Mouse (Mus musculus): Measurements from ENCODE around the gene Unc13a. TPM values are rescaled to one million over a fixed set of nuclear protein-coding genes. Genes with fewer than 3 reads are reported as not detected.

The Unc13a gene
- polyA plus RNA-seq, 1 experiment from 2014 or later = 0.68 TPM

DNA sequence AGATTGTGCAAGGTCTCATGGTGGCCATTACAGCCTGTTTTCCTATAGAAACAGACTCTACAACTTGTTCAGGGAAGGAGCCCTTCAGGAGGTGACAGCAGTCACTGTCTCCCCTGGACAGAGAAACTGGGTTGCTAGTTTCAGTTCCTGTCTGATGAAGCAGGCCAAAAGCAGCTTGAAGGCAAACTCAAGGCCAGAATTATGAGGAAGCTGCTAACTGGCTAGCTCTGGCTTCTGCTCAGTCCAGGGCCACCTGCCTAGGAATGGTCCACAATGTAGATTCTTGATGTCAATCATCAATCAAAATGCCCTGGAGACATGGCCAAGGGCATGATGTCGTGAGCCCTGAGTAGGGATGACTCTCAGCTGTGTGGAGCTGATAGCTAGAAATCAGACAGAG is 46.5 kb downstream of the Unc13a start:
- H3K36me3 ChIP-seq (ENCODE audit: control insufficient read depth, insufficient read depth, low read length) = peaks cover 36% of the 10 kb centered on the region

DNA sequence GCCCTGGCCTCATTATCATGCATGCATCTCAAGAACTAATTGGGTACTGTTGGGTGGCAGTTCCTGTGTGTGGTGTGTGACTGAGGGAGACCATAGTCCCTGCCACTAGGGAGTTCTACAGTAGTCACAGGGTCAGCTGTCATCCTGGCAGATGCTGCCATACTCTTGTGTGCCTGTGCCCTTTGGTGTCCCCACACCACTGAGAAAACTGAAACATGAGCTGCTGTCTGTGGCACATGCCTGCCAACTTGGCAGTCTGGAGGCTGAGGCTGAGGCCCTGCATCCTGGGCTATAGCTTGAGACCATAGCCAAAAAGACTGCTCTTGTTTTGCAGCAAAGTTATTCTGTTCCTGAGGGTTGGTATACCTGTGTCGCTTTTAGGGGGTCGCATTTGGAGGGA is 51.8 kb downstream of the Unc13a start:
- no peak overlapping the region for H3K4me2 ChIP-seq (ENCODE audit: low read depth, low read length)
- no peaks in the 10 kb centered on the region for H3K4me1 ChIP-seq (replicated peaks; ENCODE audit: control insufficient read depth, insufficient read depth, low read length)
- no peaks in the 10 kb centered on the region for H3K27me3 ChIP-seq (ENCODE audit: control insufficient read depth, insufficient read depth, low read depth, low read length)
- 97% methylated on average over 2 of the region's 2 CpGs for WGBS
- no peak overlapping the region for H3K4me3 ChIP-seq (ENCODE audit: low read length)
- no peak for ATAC-seq (ENCODE audit: low read depth)
- peaks cover 64% of the 10 kb centered on the region for H3K36me3 ChIP-seq (ENCODE audit: control insufficient read depth, insufficient read depth, low read length)
- no peak overlapping the region for H3K9ac ChIP-seq (ENCODE audit: low read length)
- peaks cover 9% of the 10 kb centered on the region for H3K9me3 ChIP-seq (ENCODE audit: control insufficient read depth, low read length)
- no peak overlapping the region for H3K27ac ChIP-seq (ENCODE audit: low read length)

More for the DNA sequence above, 46.5 kb downstream of the Unc13a start:
- Histone ChIP-seq H3K27ac (ENCODE audit: low read length) (no peak overlapping the region), H3K9ac (ENCODE audit: low read length) (no peak overlapping the region), H3K4me1 (replicated peaks; ENCODE audit: control insufficient read depth, insufficient read depth, low read length) (peaks cover 23% of the 10 kb centered on the region), H3K9me3 (ENCODE audit: control insufficient read depth, low read length) (peaks cover 9% of the 10 kb centered on the region), H3K4me2 (ENCODE audit: low read depth, low read length) (no peak overlapping the region), H3K27me3 (ENCODE audit: control insufficient read depth, insufficient read depth, low read depth, low read length) (peaks cover under 1% of the 10 kb centered on the region; the same call in 1 of the 2 replicates), H3K4me3 (ENCODE audit: low read length) (no peak overlapping the region)
- WGBS = 85% methylated on average over 1 of the region's 1 CpGs
- no peak for ATAC-seq (ENCODE audit: low read depth)

DNA sequence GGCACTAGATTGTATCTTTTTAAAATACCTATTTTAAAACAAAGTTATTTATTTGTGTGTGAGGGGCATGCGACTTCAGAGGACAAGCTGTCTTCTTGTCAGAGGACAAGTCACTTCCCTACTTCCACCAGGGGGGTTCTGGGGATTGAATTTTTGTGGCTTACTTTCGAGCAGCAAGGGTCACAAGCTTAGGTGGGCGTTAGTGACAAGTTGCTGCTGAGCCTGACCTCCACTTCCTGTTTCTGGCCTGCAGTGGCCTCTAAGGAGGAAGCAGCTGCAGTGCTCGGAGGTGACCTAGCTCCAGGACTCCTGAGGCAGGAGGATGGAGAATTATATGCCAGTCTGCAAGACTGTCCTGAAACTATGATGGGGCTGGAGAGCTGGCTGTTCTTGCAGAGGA is 58.1 kb downstream of the Unc13a start:
- no peak for ATAC-seq (ENCODE audit: low read depth)
- Histone ChIP-seq H3K27me3 (ENCODE audit: control insufficient read depth, insufficient read depth, low read depth, low read length) (no peaks in the 10 kb centered on the region), H3K9ac (ENCODE audit: low read length) (no peak overlapping the region), H3K36me3 (ENCODE audit: control insufficient read depth, insufficient read depth, low read length) (peaks cover 22% of the 10 kb centered on the region), H3K9me3 (ENCODE audit: control insufficient read depth, low read length) (no peaks in the 10 kb centered on the region), H3K27ac (ENCODE audit: low read length) (no peak overlapping the region), H3K4me3 (ENCODE audit: low read length) (no peak overlapping the region), H3K4me2 (ENCODE audit: low read depth, low read length) (no peak overlapping the region), H3K4me1 (replicated peaks; ENCODE audit: control insufficient read depth, insufficient read depth, low read length) (peaks cover 12% of the 10 kb centered on the region)
- 35% methylated on average over 4 of the region's 4 CpGs for WGBS

DNA sequence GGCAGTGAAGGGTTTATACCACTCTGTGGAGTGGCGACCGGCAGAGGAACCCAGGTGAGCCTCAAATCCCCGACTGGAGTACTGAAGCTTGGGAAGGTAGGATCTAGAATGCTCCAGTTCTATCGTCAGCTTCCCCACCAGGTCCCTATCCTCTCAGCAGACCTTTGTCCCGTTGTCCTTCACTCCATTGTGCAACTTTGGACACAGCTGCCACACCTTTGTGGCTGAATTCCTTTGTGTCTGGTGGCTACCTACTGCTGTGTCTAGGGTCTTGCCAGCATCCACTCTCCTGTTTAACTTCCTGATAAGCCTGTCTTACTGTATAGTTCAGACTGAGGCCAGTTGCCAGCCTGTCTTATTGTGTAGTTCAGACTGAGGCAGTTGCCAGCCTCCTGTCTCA is 59.4 kb downstream of the Unc13a start:
- peaks cover 10% of the 10 kb centered on the region; the same call in 1 of the 2 replicates for H3K36me3 ChIP-seq (ENCODE audit: control insufficient read depth, insufficient read depth, low read length)
- no peak overlapping the region for H3K27ac ChIP-seq (ENCODE audit: low read length)
- WGBS = 25% methylated on average over 5 of the region's 5 CpGs
- H3K27me3 ChIP-seq (ENCODE audit: control insufficient read depth, insufficient read depth, low read depth, low read length) = no peaks in the 10 kb centered on the region
- no peak for ATAC-seq (ENCODE audit: low read depth)
- peak overlapping the region; percentile 65 for H3K4me2 ChIP-seq (ENCODE audit: low read depth, low read length)
- peak overlapping the region; percentile 88 for H3K9ac ChIP-seq (ENCODE audit: low read length)
- peaks cover 12% of the 10 kb centered on the region for H3K4me1 ChIP-seq (replicated peaks; ENCODE audit: control insufficient read depth, insufficient read depth, low read length)
- peak overlapping the region; percentile 85 for H3K4me3 ChIP-seq (ENCODE audit: low read length)
- no peaks in the 10 kb centered on the region for H3K9me3 ChIP-seq (ENCODE audit: control insufficient read depth, low read length)

DNA sequence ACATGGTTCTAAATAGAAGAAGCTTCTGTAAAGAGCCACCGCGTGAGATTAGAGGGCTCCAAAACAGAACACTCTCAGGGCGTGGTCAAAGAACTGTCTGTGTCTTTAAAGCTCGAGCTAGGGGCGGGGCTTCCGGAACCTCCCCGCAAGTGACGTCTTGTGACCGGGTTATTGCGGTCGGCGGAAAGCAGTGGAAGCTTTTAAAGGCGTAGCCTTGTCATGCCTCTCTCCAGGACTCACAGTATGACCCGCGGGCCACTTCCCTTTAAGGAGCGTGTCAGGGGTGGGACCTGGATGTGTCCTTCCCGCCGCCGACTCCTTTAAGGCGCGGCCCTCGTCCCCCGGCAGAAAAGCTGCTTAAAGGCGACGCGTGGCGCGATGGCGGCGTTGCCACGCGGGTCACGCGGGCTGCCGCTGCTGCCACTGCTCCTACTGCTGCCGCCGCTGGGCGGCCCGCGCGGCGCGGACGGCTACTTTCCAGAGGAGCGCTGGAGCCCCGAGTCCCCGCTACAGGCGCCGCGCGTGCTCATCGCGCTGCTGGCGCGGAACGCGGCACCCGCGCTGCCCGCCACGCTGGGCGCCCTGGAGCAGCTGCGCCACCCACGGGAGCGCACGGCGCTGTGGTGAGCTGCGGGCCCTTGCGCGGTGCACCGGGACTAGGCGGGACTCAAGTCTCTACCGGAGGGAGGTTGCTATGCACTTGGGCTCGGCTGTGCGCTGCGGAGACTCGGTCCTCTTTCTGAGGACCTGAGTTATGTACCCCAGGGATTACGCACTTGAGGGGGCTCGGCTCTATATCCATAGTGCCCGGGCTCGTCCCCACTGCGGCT is 60.5 kb downstream of the Unc13a start, which contains the start of gene Colgalt1:
Colgalt1 (plus strand) TSS at position 177 of the 830 bp plus-strand sequence.
- no peaks in the 10 kb centered on the region for H3K9me3 ChIP-seq (ENCODE audit: control insufficient read depth, low read length)
- peaks cover 12% of the 10 kb centered on the region for H3K4me1 ChIP-seq (replicated peaks; ENCODE audit: control insufficient read depth, insufficient read depth, low read length)
- H3K9ac ChIP-seq (ENCODE audit: low read length) = peak within 1 kb of the TSS; percentile 88
- no peaks in the 10 kb centered on the region for H3K27me3 ChIP-seq (ENCODE audit: control insufficient read depth, insufficient read depth, low read depth, low read length)
- peak within 1 kb of the TSS; percentile 65 for H3K4me2 ChIP-seq (ENCODE audit: low read depth, low read length)
- ATAC-seq (ENCODE audit: low read depth) = peak; percentile 99
- under 1% methylated on average over 81 of the region's 82 CpGs for WGBS
- H3K4me3 ChIP-seq (ENCODE audit: low read length) = peak within 1 kb of the TSS; percentile 85
- peak within 1 kb of the TSS; percentile 84 for H3K27ac ChIP-seq (ENCODE audit: low read length)
- H3K36me3 ChIP-seq (ENCODE audit: control insufficient read depth, insufficient read depth, low read length) = peaks cover 8% of the 10 kb centered on the region; the same call in 1 of the 2 replicates

DNA sequence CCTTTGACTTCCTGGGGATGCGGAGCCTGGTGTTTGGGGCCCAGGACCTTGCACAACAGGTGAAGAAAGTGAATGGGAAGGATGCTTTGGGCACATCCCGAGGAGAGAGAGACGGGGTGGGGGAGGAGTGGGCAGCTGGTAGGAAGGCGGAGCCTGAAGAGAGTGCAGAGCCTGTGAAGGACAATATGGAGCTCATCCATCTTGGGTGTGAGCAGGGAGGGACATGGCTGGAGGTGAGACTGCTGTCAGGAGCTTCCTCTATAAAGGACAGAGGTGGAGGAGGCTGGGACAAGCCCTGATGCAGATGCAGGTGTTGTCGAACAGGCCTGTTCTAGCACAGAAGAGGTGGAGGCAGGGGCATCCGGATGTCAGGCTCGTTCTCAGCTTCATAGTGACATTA is 67.5 kb downstream of the Unc13a start:
- H3K9me3 ChIP-seq (ENCODE audit: control insufficient read depth, low read length) = no peaks in the 10 kb centered on the region
- 53% methylated on average over 7 of the region's 7 CpGs for WGBS
- H3K36me3 ChIP-seq (ENCODE audit: control insufficient read depth, insufficient read depth, low read length) = no peaks in the 10 kb centered on the region
- peaks cover 17% of the 10 kb centered on the region for H3K4me1 ChIP-seq (replicated peaks; ENCODE audit: control insufficient read depth, insufficient read depth, low read length)
- no peak for ATAC-seq (ENCODE audit: low read depth)
- H3K4me3 ChIP-seq (ENCODE audit: low read length) = no peak overlapping the region
- H3K4me2 ChIP-seq (ENCODE audit: low read depth, low read length) = no peak overlapping the region
- H3K27ac ChIP-seq (ENCODE audit: low read length) = no peak overlapping the region
- peaks cover 19% of the 10 kb centered on the region for H3K27me3 ChIP-seq (ENCODE audit: control insufficient read depth, insufficient read depth, low read depth, low read length)
- no peak overlapping the region for H3K9ac ChIP-seq (ENCODE audit: low read length)

DNA sequence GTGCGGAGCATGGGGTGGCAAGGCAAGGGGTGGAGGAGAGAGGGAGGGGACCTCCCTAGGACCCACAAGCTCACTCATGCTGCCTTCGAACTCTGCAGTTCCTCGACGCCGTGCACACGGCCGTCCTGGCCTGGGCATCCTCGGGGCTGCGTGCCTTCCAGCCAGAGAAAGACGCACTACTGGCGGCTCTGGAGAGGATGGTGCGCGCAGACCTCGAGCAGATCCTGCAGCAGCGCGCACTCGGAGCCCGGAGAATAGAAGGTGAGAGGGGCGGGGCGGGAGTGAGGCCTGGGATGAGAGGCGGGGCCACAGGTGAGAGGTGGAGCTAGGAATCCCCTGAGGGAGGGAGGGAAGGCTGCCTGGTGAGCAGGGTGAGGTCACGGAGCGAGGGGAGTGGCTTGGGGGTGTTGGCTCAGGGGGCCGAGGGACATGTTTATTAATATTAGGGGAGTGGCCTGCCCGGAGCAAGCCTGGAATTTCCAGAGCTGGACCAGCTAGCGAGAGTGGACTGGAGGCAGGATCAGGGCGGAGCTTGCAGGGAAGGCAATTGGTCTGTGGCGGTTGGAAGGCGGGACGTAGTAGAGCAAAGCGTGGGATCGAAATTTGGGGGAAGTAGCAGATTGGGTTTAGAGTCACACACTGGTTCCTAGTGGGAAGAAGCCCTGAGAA is 68.8 kb downstream of the Unc13a start:
- 2% methylated on average over 32 of the region's 32 CpGs for WGBS
- peaks cover 17% of the 10 kb centered on the region for H3K4me1 ChIP-seq (replicated peaks; ENCODE audit: control insufficient read depth, insufficient read depth, low read length)
- peak overlapping the region; percentile 37 for H3K4me3 ChIP-seq (ENCODE audit: low read length)
- H3K27ac ChIP-seq (ENCODE audit: low read length) = no peak overlapping the region
- no peaks in the 10 kb centered on the region for H3K36me3 ChIP-seq (ENCODE audit: control insufficient read depth, insufficient read depth, low read length)
- no peaks in the 10 kb centered on the region for H3K9me3 ChIP-seq (ENCODE audit: control insufficient read depth, low read length)
- peak overlapping the region; percentile 63 for H3K4me2 ChIP-seq (ENCODE audit: low read depth, low read length)
- peak; percentile 93 for ATAC-seq (ENCODE audit: low read depth)
- peaks cover 19% of the 10 kb centered on the region for H3K27me3 ChIP-seq (ENCODE audit: control insufficient read depth, insufficient read depth, low read depth, low read length)
- H3K9ac ChIP-seq (ENCODE audit: low read length) = peak overlapping the region; percentile 50

DNA sequence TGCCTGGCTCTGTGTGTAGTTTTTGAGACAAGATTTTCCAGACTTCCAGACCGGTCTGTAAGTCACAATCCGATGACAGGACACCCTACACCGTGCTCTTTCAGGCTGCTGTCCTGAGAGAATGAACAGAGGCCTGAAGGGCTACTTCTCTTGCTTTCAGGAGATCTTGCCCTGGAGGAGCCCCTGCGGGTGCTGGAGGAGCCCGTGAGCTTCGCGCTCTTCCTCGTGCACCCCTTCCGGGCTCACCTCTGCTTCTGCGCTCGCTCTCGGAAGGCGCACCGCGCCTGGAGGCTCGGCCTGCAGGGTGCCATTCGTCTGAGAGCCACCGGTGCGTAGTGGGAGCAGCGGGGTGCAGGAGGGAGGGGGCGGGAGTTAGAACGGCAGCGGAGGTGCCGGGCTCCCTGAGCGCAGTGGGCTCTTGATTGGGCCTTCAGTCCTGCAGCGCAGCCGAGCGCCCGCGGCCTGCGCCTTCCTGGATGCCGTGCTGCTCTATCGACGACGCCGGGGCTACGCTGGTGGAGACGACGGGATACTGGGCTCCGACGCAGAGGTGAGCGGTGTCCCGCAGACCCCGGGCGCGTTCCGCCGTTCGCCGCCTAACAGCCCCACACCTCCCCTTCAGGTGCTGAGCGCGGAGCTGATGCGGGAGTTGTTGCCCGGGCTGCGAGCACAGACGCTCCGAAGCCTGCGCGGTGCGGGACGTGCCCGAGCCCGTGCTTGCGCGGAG is 69.5 kb downstream of the Unc13a start:
- ATAC-seq (ENCODE audit: low read depth) = peak; percentile 35
- Histone ChIP-seq H3K4me3 (ENCODE audit: low read length) (peak overlapping the region; percentile 37), H3K36me3 (ENCODE audit: control insufficient read depth, insufficient read depth, low read length) (no peaks in the 10 kb centered on the region), H3K9ac (ENCODE audit: low read length) (peak overlapping the region; percentile 50), H3K27ac (ENCODE audit: low read length) (no peak overlapping the region), H3K9me3 (ENCODE audit: control insufficient read depth, low read length) (no peaks in the 10 kb centered on the region), H3K4me1 (replicated peaks; ENCODE audit: control insufficient read depth, insufficient read depth, low read length) (peaks cover 17% of the 10 kb centered on the region), H3K4me2 (ENCODE audit: low read depth, low read length) (peak overlapping the region; percentile 63), H3K27me3 (ENCODE audit: control insufficient read depth, insufficient read depth, low read depth, low read length) (peaks cover 19% of the 10 kb centered on the region)
- WGBS = 3% methylated on average over 65 of the region's 65 CpGs

DNA sequence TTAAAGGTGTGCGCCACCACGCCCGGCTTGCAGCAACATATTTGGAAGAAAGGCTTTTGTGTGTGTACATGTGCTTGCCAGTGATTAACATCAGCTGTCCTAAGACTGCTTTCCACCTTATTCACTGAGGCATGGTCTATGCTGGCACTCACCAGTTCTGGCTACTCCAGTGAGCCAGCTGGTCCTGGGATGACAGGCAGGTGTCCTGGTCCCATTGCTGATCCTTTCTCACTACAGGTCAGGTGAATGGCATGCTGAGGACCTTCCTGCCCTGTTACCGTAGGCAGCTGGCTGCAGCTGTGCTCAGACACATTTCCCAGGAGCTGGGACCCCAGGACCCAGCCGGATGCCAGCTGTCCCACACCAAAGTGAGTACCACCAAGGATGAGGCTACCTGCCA is 72.7 kb downstream of the Unc13a start:
- ATAC-seq (ENCODE audit: low read depth) = no peak
- Histone ChIP-seq H3K4me2 (ENCODE audit: low read depth, low read length) (no peak overlapping the region), H3K4me1 (replicated peaks; ENCODE audit: control insufficient read depth, insufficient read depth, low read length) (peaks cover 20% of the 10 kb centered on the region), H3K27me3 (ENCODE audit: control insufficient read depth, insufficient read depth, low read depth, low read length) (peaks cover 19% of the 10 kb centered on the region), H3K4me3 (ENCODE audit: low read length) (no peak overlapping the region), H3K27ac (ENCODE audit: low read length) (no peak overlapping the region), H3K9me3 (ENCODE audit: control insufficient read depth, low read length) (no peaks in the 10 kb centered on the region), H3K9ac (ENCODE audit: low read length) (no peak overlapping the region), H3K36me3 (ENCODE audit: control insufficient read depth, insufficient read depth, low read length) (no peaks in the 10 kb centered on the region)
- 88% methylated on average over 5 of the region's 5 CpGs for WGBS
